Mouse (Mus musculus): ENCODE results near the gene Gsdma2. TPM values are rescaled to one million over a fixed set of nuclear protein-coding genes. Genes with fewer than 3 reads are reported as not detected.
A peak's percentile ranks its signal among the peaks of the same experiment; 100 is the strongest.
"Not testable (repeated sequence)": the region's sequence is repeated elsewhere in the genome, so short reads cannot be mapped to it uniquely, and the experiment has no call there.

Gsdma2 gene
- not detected in 2 replicates for polyA plus RNA-seq (2011; ENCODE audit: insufficient read depth, insufficient read length, low replicate concordance, missing spikeins)

DNA sequence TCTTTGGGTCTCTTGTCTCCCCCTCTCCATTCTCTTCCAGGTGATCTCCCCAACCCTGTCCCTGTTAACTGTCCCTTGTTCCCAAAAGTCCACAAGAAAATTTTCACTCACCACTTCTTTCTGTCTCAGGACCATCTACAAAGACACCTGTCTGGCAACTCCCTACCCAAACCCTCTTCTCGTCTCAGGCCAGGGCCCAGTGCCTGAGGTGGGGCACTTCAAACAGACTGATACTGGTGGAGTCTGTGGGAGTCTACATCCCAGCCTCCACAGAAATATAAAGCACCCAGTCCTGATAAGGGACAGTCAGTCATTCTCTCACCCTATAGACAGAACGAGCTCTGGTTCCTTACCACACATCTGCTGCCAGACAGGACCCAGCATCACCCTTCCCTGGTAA, at the start of gene Gsdma2:
Gene Gsdma2, plus strand, starts transcription at position 301 of the 400 bp plus-strand sequence.
- WGBS: 54% methylated on average over 2 of the region's 2 CpGs
- TF ChIP-seq CTCF (IDR thresholded peaks at IDR 0.05; ENCODE audit: control insufficient read depth, insufficient read depth, low read length) (no peak), POLR2A (IDR thresholded peaks at IDR 0.05; ENCODE audit: borderline replicate concordance, control insufficient read depth, low read depth, low read length) (no peak)
- Histone ChIP-seq H3K4me1 (ENCODE audit: control insufficient read depth, insufficient read depth, low read length) (no peaks in the 10 kb centered on the region), H3K27ac (ENCODE audit: control insufficient read depth, insufficient read depth, low read depth, low read length, poor library complexity) (no peak within 1 kb of the TSS), H3K4me3 (replicated peaks; ENCODE audit: control insufficient read depth, low read depth, low read length) (no peak within 1 kb of the TSS)

- Histone ChIP-seq H3K27ac (ENCODE audit: control insufficient read depth, insufficient read depth, low read depth, low read length, poor library complexity) (no peak overlapping the region), H3K4me3 (replicated peaks; ENCODE audit: control insufficient read depth, low read depth, low read length) (no peak overlapping the region), H3K4me1 (ENCODE audit: control insufficient read depth, insufficient read depth, low read length) (no peaks in the 10 kb centered on the region; the same call in 1 of the 2 replicates)
- TF ChIP-seq POLR2A (IDR thresholded peaks at IDR 0.05; ENCODE audit: borderline replicate concordance, control insufficient read depth, low read depth, low read length) (no peak), CTCF (IDR thresholded peaks at IDR 0.05; ENCODE audit: control insufficient read depth, insufficient read depth, low read length) (peak; percentile 83)
- 21% methylated on average over 5 of the region's 6 CpGs for WGBS
Observed at GRCm38 (mm10) chr11:98597363-98597762, 49.2 kb upstream of the Gsdma2 start.

- WGBS: 83% methylated on average over 8 of the region's 8 CpGs
- Histone ChIP-seq H3K4me1 (ENCODE audit: control insufficient read depth, insufficient read depth, low read length) (no peaks in the 10 kb centered on the region; the same call in 1 of the 2 replicates), H3K4me3 (replicated peaks; ENCODE audit: control insufficient read depth, low read depth, low read length) (no peak within 1 kb of the TSS), H3K27ac (ENCODE audit: control insufficient read depth, insufficient read depth, low read depth, low read length, poor library complexity) (no peak within 1 kb of the TSS; the same call in 1 of the 2 replicates)
- TF ChIP-seq POLR2A (IDR thresholded peaks at IDR 0.05; ENCODE audit: borderline replicate concordance, control insufficient read depth, low read depth, low read length) (no peak), CTCF (IDR thresholded peaks at IDR 0.05; ENCODE audit: control insufficient read depth, insufficient read depth, low read length) (no peak)
Observed at GRCm38 (mm10) chr11:98597991-98598390, 48.6 kb upstream of the Gsdma2 start, which contains the start of gene Lrrc3c. TSS of gene Lrrc3c (plus strand) at chr11:98598291.

GRCm38 (mm10) chr11:98598851-98599290, 47.7 kb upstream of the Gsdma2 start:
- Histone ChIP-seq H3K4me3 (replicated peaks; ENCODE audit: control insufficient read depth, low read depth, low read length) (no peak overlapping the region), H3K27ac (ENCODE audit: control insufficient read depth, insufficient read depth, low read depth, low read length, poor library complexity) (no peak overlapping the region; the same call in 1 of the 2 replicates), H3K4me1 (ENCODE audit: control insufficient read depth, insufficient read depth, low read length) (no peaks in the 10 kb centered on the region; the same call in 1 of the 2 replicates)
- TF ChIP-seq POLR2A (IDR thresholded peaks at IDR 0.05; ENCODE audit: borderline replicate concordance, control insufficient read depth, low read depth, low read length) (no peak), CTCF (IDR thresholded peaks at IDR 0.05; ENCODE audit: control insufficient read depth, insufficient read depth, low read length) (no peak)
- 58% methylated on average over 18 of the region's 18 CpGs for WGBS

DNA sequence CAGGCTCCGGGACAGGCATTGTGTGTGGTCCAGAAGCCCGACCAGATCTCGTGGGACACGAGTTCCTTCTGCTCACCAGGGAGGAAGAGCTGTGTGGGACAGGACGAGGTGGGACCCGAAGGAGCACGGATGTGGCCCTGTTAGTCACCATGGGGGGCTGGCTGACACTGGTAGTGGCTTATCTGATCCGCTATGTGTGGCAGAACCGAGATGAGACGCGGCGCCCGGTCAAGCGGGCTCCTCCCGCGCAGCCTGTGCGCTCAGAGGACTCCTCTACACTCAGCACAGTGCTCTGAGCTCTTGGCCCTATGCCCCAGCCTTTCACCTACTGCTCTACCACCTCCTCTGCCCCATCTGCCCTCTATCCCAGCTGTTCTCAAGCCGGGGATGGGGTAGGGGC, 47.3 kb upstream of the Gsdma2 start:
- 13% methylated on average over 18 of the region's 18 CpGs for WGBS
- H3K27ac ChIP-seq (ENCODE audit: control insufficient read depth, insufficient read depth, low read depth, low read length, poor library complexity): no peak overlapping the region
- TF ChIP-seq POLR2A (IDR thresholded peaks at IDR 0.05; ENCODE audit: borderline replicate concordance, control insufficient read depth, low read depth, low read length) (no peak), CTCF (IDR thresholded peaks at IDR 0.05; ENCODE audit: control insufficient read depth, insufficient read depth, low read length) (no peak)
- H3K4me3 ChIP-seq (replicated peaks; ENCODE audit: control insufficient read depth, low read depth, low read length): no peak overlapping the region
- H3K4me1 ChIP-seq (ENCODE audit: control insufficient read depth, insufficient read depth, low read length): no peaks in the 10 kb centered on the region; the same call in 1 of the 2 replicates

DNA sequence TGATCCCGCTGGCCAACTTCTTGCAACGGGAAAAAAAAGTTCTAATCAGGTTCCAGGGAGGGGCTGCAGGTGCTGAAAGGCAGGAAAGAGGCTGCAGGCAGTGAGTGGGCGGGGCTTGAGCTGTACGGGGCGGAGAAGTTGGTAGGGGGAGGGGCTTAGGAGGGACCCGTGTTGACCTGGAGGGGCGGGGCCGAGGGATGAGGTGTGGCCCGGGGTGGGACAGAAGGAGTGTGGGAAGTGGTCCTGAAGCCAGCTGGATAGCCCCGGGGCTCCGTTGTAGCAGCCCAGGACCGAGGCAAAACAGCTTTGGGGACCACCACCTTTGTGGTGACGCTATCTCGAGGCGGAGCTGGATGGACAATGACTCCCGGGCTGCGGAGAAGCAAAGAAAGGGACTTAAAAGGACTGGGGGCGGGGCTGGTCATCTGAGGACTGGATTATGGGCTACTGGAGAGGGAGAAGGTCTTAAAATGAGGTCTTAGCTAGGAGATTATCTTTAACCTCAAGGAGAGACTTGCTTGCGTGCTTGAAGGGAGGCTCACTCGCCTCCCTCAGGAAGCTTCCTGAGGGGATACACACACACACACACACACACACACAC, 44.4 kb upstream of the Gsdma2 start:
- Histone ChIP-seq H3K27ac (ENCODE audit: control insufficient read depth, insufficient read depth, low read depth, low read length, poor library complexity) (no peak overlapping the region), H3K4me3 (replicated peaks; ENCODE audit: control insufficient read depth, low read depth, low read length) (no peak overlapping the region), H3K4me1 (ENCODE audit: control insufficient read depth, insufficient read depth, low read length) (no peaks in the 10 kb centered on the region)
- TF ChIP-seq POLR2A (IDR thresholded peaks at IDR 0.05; ENCODE audit: borderline replicate concordance, control insufficient read depth, low read depth, low read length) (no peak), CTCF (IDR thresholded peaks at IDR 0.05; ENCODE audit: control insufficient read depth, insufficient read depth, low read length) (no peak)
- WGBS: 6% methylated on average over 20 of the region's 20 CpGs

GRCm38 (mm10) chr11:98603953-98604352, 42.6 kb upstream of the Gsdma2 start:
- Histone ChIP-seq H3K4me1 (ENCODE audit: control insufficient read depth, insufficient read depth, low read length) (no peaks in the 10 kb centered on the region), H3K27ac (ENCODE audit: control insufficient read depth, insufficient read depth, low read depth, low read length, poor library complexity) (no peak overlapping the region), H3K4me3 (replicated peaks; ENCODE audit: control insufficient read depth, low read depth, low read length) (no peak overlapping the region)
- 71% methylated on average over 2 of the region's 2 CpGs for WGBS
- no peak for TF ChIP-seq CTCF (IDR thresholded peaks at IDR 0.05; ENCODE audit: control insufficient read depth, insufficient read depth, low read length)

GRCm38 (mm10) chr11:98604911-98605310, 41.6 kb upstream of the Gsdma2 start:
- H3K27ac ChIP-seq (ENCODE audit: control insufficient read depth, insufficient read depth, low read depth, low read length, poor library complexity); H3K4me1 ChIP-seq (ENCODE audit: control insufficient read depth, insufficient read depth, low read length); H3K4me3 ChIP-seq (replicated peaks; ENCODE audit: control insufficient read depth, low read depth, low read length): not testable (repeated sequence)
- WGBS: 71% methylated on average over 6 of the region's 6 CpGs

DNA sequence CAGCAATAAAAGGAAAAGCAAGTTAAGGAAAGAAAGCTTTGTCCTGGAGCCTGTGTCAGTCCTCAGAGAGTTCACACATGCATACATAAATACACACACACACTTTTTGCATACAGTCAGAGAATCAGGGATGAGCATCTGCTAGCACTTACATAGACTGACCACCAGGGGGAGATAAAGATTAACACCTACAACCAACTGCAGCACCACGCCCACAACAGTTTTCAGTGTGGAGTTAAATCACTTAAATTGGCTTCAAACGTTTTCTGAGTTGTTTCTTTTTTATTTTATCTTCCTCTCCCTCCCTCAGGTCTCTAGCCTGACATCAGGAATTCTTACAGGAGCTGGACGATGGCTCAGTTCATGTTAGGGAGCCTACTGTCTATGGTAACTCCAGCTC, 39.8 kb upstream of the Gsdma2 start:
- no peak overlapping the region for H3K27ac ChIP-seq (ENCODE audit: control insufficient read depth, insufficient read depth, low read depth, low read length, poor library complexity)
- H3K4me1 ChIP-seq (ENCODE audit: control insufficient read depth, insufficient read depth, low read length): no peaks in the 10 kb centered on the region
- no peak for TF ChIP-seq POLR2A (IDR thresholded peaks at IDR 0.05; ENCODE audit: borderline replicate concordance, control insufficient read depth, low read depth, low read length)
- TF ChIP-seq CTCF (IDR thresholded peaks at IDR 0.05; ENCODE audit: control insufficient read depth, insufficient read depth, low read length): no peak
- WGBS: 5% methylated on average over 3 of the region's 3 CpGs
- no peak overlapping the region for H3K4me3 ChIP-seq (replicated peaks; ENCODE audit: control insufficient read depth, low read depth, low read length)

Data from bone marrow, adult 2 months (tissue).